Mouse (Mus musculus): Measurements from ENCODE around the gene Fam243. TPM values are rescaled to one million over a fixed set of nuclear protein-coding genes. Genes with fewer than 3 reads are reported as not detected.

The Fam243 gene
- total RNA-seq, 2 experiments from 2014 or later = 1.2 to 1.4 TPM

GRCm38 (mm10) chr16:92324309-92325061 lies 3.2 kb upstream of the Fam243 start:
- intact Hi-C loops (cut with DNase I) = no loop called here
- no peak for DNase-seq

DNA sequence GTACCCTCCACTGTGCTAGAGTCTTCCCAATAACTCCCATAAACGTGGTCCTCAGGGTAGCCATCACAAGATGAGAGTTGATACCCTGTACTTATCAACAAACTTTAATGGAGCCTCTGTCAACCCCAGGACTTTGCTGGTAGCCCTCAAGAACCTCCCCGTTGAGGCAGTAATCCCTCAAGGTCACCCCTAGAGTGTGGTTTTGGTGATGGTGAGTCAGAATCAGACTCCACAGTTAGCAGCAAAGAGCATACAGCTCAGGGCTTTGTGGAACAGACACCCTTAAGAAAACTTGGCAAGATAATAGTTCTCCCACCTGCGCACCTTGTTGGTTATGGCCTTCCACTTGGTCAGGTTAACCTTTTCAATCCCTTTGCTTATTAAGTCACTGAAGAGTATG lies 880 bp downstream of the Fam243 start:
- DNase-seq = no peak
- intact Hi-C loops (cut with DNase I) = no loop called here

DNA sequence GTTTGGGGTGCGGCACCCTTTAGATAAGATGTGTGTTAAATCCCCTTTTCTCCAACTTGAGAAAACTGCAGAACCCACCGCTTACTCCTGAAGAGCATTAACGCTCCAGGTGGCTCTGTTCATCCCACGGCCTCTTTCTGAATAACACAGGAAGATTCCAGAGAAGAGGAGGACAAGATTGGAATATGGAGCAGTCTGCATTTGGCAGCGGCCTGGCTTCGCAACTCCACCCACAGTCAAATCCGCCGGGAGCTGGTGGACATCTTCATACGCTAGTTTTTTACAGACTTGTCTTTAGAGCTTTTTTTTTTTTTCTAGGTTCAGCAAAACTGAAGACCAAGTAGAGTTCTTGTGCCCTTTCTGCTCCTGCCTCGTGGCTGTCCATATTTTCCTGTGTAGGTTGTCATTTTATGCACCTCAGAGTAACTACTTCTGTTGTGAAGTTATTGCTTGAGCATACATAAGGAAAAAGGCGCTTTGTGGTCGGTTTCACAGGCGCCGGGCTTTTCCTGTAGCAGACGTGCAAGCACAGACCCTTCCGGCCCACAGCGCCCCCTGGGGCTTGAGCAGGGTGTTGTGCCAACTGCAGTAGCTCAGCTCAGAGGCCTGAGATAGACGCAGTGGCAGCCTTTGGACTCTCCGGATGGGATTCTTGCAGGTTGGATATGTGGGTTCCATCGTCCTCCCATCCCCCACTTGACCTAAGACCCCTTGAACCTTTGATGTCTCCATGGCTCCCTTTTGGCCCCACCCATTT lies 1.7 kb downstream of the Fam243 start:
- peak; percentile 62 to 70 for DNase-seq
- intact Hi-C loops (cut with DNase I) = no loop called here

- intact Hi-C loops (cut with DNase I) = no loop called here
- no peak for DNase-seq
Observed at GRCm38 (mm10) chr16:92316049-92316738, 5.0 kb downstream of the Fam243 start.

DNA sequence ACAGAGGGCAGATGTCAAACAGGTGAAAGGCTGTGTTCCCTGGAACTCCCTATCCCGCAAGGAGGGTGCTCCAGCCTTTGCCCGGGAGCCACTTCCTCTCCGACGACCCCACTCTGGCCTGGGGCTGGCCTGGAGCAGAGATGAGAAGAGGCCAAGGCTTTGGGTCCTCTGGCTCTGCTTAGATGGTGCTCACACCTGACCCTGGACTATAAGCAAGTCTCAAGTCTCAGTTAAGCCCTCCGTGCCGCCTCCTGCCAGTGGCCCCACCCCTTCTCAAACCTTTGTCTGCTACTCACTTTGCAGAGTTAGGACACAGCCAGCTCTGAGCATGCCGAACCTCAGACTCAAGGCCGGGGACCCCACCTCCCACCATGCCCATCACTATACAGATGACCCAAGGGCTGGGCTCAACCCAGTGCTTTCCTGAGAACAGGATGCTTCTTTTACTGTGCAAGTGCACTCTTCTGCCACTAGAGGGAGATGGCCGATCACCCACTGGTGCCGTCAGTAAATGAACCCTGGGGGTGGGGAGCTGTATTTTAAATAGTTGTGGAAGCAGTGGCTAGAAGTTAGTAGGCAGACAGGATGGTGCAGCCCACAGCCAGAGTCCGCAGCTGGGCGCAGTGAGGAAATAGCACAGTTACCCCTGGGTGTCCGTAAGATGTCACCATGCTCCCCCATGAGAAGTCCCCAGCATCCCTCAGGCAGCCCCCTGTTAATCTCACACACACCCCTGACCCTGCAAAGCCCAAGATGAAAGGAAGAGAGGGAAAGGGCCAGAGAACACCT lies 7.1 kb downstream of the Fam243 start:
- intact Hi-C loops (cut with DNase I) = loop anchor here (2.0 kb wide), 1 partner anchor 23 kb away; no protein-coding TSS in a partner anchor
- peak; percentile 15 to 55 for DNase-seq

DNA sequence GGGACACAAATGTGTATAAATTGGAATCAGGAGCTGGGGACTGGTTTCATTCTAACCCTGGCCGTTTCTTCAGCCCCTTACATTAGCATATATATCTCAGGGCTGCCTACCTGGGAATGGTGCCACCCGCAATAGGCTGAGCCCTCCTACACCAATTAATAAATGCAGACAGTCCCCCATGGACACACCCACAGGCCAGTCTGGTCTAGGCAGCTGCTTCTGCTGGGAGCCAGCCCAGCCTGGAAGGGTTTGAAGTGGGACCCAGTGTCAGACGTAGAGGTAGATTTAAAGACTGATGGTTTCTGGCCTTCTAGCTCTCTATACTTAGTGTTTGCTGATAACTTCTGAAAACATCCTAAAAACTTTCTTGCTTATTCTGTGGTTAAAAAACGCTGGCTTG lies 12.1 kb downstream of the Fam243 start:
- intact Hi-C loops (cut with DNase I) = loop anchor here (10.0 kb wide), 1 partner anchor 584 kb away; the partner anchor contains the start of genes Cryzl1 and Itsn1

GRCm38 (mm10) chr16:92307947-92308346 lies 13.3 kb downstream of the Fam243 start:
- DNase-seq = no peak
- intact Hi-C loops (cut with DNase I) = loop anchor here (10.0 kb wide), 1 partner anchor 583 kb away; the partner anchor contains the start of genes Cryzl1 and Itsn1

More for the DNA sequence above, 12.1 kb downstream of the Fam243 start:
- no peak for DNase-seq

DNA sequence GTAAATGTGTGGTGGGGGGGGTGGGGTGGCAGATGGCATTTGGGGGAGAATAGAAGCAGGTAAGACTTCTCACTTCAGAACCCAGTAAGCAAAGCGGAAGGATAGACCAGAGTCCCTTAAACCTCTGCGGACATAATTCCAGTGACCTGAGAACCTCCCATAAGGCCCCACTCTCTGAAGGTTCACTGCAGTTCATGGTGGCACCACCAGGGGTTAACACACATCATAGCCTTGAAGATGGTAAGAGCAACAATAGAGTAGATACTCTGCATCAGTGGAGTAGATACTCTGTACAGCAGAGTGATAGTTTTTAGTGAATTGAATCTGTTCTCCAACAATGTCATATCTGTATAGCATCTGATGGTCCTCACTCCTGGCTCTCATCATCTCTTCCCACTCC lies 15.7 kb downstream of the Fam243 start:
- DNase-seq = no peak
- intact Hi-C loops (cut with DNase I) = loop anchor here (10.0 kb wide), 1 partner anchor 581 kb away; the partner anchor contains the start of genes Cryzl1 and Itsn1

GRCm38 (mm10) chr16:92302506-92302905 lies 18.7 kb downstream of the Fam243 start:
- intact Hi-C loops (cut with DNase I) = loop anchor here (5.0 to 10.0 kb wide), 2 partner anchors 370 to 578 kb away; partner anchors contain the start of genes Cryzl1 and Itsn1
- no peak for DNase-seq

DNA sequence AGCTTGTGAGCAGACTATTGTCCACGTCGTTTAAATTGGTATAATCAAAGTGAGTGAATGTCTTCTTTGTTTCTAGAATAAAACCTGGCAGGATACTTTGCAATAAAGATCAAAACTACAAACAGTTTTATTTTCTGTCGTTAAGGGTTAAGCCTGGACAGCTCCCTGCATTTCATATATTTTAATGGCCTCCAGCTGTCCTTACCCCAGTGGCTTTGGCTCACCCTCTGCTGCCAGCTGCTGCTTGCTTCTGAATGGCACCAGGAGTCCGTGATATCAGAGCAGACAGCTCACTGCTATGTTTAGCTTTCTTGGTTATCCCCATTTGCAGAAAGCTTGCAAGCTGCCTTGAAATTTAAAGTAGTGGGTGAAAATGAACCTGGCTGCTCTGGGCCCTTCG lies 19.3 kb downstream of the Fam243 start:
- intact Hi-C loops (cut with DNase I) = loop anchor here (5.0 to 10.0 kb wide), 2 partner anchors 370 to 577 kb away; partner anchors contain the start of genes Cryzl1 and Itsn1

GRCm38 (mm10) chr16:92301412-92301806 lies 19.8 kb downstream of the Fam243 start:
- intact Hi-C loops (cut with DNase I) = loop anchor here (5.0 to 10.0 kb wide), 2 partner anchors 369 to 577 kb away; partner anchors contain the start of genes Cryzl1 and Itsn1
- peak in 1 of 2 experiments; percentile 50 for DNase-seq

More for the DNA sequence above, 19.3 kb downstream of the Fam243 start:
- peak in 1 of 2 experiments; percentile 38 for DNase-seq

DNA sequence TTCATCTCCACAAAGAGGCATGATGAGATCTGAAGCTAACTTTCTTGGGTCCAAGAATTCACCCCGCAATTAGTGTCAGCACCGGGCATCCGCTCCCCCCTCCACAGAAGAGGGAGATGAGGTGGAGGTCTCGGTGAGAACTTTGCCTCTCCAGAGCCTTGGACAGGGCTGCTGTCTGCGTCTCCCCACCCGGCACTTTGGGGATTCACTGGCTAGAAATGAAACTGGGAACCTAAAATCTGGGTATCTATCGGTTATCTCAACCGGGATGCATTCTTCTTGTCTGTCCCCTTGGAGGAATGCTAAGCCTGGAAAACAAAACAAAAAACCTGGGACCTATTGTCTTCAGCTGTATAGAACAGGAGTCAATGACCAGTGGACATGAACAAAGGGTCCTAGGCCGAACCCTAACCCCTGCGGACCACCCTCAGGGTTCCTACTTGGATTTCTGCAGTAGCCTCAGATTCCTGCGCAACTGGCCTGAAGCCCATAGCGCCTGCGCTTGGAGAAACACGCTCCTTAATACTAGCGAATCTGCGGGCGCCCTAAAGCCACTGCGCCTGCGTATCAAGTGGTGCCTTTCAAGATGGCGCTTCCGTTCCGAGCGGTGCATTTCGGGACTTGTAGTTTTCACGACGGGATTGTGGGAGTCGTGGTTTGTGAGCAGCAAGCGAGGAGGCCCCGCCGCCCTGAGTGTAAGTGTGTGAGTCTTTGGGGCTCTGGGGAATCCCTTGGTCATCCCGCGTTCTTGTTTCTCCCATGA lies 20.4 kb downstream of the Fam243 start, which contains the start of gene Smim11:
Smim11 (plus strand) TSS at position 638 of the 763 bp plus-strand sequence.
- intact Hi-C loops (cut with DNase I) = loop anchor here (5.0 to 10.0 kb wide), 2 partner anchors 369 to 576 kb away; partner anchors contain the start of genes Cryzl1 and Itsn1

GRCm38 (mm10) chr16:92295328-92295727 lies 25.9 kb downstream of the Fam243 start:
- DNase-seq = no peak
- intact Hi-C loops (cut with DNase I) = no loop called here

More for the DNA sequence above, 20.4 kb downstream of the Fam243 start, which contains the start of gene Smim11:
- peak; percentile 91 to 95 for DNase-seq

DNA sequence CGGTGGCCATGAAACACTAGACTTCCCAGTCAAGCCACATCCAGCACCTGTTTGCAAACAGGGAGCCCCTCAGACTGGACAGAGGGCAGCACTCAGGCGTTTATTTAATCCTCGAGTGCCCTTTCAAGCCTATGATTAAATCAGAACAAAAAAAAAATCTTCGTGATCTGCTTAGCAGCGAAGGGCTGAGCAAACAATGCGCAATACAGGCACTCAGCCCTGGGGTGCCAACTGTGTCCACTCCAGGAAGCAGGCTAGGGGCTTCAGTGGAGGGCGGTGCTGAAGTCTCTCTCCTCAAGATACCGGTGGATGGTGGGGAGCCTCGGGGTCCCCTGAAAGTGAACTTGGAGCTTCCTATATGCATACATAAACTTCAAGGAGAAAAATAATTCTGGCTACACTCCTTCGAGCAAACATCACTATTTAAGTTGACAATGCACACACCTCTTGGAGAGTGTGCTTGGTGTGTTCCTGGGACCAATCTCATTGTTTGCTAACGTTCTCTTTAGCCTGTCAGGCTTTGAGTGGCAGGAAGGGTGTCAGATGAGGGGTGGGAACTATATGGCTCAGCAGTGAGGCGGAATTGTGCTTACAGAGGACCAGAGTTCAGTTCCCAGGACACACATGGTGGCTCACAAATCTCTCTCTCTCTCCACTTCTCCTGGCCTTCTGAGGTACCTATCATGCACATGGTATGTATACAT lies 26.8 kb downstream of the Fam243 start:
- intact Hi-C loops (cut with DNase I) = no loop called here
- no peak for DNase-seq

DNA sequence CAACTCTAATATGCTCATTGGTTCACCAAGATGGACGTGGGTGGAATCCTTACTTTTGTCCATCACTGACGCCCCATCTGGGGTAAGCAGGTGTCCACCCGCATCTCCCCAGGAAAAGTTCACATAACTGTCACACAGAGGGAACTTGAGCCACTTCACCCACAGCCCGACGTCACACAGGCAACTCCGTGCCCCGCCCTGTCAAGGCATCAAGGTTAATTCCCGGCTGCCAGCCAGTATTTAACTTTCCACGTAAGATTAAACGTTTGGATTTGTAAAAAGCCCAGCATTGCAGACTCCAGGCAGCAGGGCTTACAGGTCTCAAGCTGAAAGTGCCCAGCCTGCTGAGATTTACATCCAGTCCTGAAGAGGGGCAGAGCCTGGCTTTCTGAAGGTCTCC lies 29.1 kb downstream of the Fam243 start, which contains the start of gene Kcne2:
Kcne2 (plus strand) TSS at position 289 of the 400 bp plus-strand sequence.
- intact Hi-C loops (cut with DNase I) = no loop called here
- DNase-seq = no peak

- DNase-seq = no peak
- intact Hi-C loops (cut with DNase I) = no loop called here
Observed at GRCm38 (mm10) chr16:92290045-92290444, 31.2 kb downstream of the Fam243 start.

DNA sequence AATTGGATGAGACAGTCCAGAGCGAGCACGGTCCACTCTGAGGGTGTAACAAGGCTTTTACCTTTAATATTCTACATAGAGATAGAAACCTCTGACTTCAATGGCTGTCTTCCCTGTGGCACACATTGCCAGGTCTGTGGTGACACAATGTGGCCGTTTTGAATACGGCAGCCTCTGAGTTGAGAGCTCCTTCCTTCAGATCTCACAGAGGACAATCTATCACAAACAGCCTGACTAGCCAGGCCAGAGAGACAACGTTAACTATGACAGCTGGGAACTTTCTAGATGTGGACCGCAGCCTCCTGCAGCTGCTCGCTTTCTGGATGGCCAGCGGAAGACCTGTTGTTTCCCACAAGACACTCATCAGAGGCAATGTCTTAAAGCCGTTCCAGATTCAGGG lies 32.5 kb downstream of the Fam243 start:
- intact Hi-C loops (cut with DNase I) = loop anchor here (5.0 kb wide), 1 partner anchor 231 kb away; the partner anchor contains the start of genes Gm49711, Mrps6 and Slc5a3
- DNase-seq = peak; percentile 30 to 42

DNA sequence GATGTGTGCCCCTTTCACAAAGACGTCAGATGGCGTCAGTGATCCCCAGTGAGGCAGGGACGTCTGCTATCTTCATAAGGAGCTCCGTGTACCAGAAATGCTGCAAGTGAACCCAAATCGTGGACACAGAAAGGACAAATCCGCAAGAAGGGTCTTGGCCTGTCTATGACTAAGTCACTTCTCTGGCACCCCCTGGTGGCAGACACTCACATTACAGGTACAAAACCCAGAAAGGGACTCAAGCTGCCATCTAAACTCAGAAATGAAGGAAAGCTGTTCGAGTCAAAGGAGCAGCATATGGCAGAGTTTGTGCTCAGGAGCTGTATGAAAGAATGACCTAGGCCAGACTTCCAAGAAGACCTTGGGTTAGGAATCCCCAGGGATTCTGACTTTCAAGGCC lies 34.6 kb downstream of the Fam243 start:
- peak; percentile 85 to 93 for DNase-seq
- intact Hi-C loops (cut with DNase I) = loop anchor here (1.0 to 5.0 kb wide), 2 partner anchors 229 to 350 kb away; partner anchors contain the start of genes Gm49711, Mrps6 and Slc5a3

Measured in heart, postnatal 14 days (tissue).